Mouse (Mus musculus): ENCODE data around the gene Myo19.
"Not testable (repeated sequence)": the region's sequence is repeated elsewhere in the genome, so short reads cannot be mapped to it uniquely, and the experiment has no call there.

- TF ChIP-seq CTCF (IDR thresholded peaks at IDR 0.05; ENCODE audit: borderline replicate concordance, control insufficient read depth, extremely low read depth, insufficient read depth, low read length, poor library complexity); POLR2A (IDR thresholded peaks at IDR 0.05; ENCODE audit: control insufficient read depth, extremely low read depth, insufficient read depth, low read length, poor library complexity): not testable (repeated sequence)
Measured at GRCm38 (mm10) chr11:84876020-84876419, 3.9 kb upstream of the Myo19 start.

Measured in thymus, adult 2 months (tissue).